Mouse (Mus musculus) E14TG2a.4 (cell line): ENCODE results near the gene Hist1h2bf.
"Not testable (repeated sequence)": the region's sequence is repeated elsewhere in the genome, so short reads cannot be mapped to it uniquely, and the experiment has no call there.

Experiments used
- H3K27me3 ChIP-seq: 2 replicates; pipeline ENCODE4 v1.6.1; 2014; ENCODE audit warnings: low read length, control low read depth; ENCODE audit not compliant: insufficient read depth
- H3K36me3 ChIP-seq: 2 replicates; pipeline ENCODE4 v1.6.1; 2014; ENCODE audit warnings: low read length, control low read depth; ENCODE audit not compliant: insufficient read depth
- H3K4me1 ChIP-seq: replicated peaks from 2 replicates; pipeline ENCODE4 v1.6.1; 2014; ENCODE audit warnings: low read depth, low read length, control low read depth
- H3K4me3 ChIP-seq: replicated peaks from 2 replicates; pipeline ENCODE4 v1.5.1; 2014; ENCODE audit warnings: mild to moderate bottlenecking, low read length
- H3K9me3 ChIP-seq: 2 replicates; pipeline ENCODE4 v1.6.1; 2014; ENCODE audit warnings: low read length, control low read depth
- CTCF ChIP-seq: conservative IDR thresholded peaks from 2 replicates; pipeline ENCODE4 v1.5.1; 2014; ENCODE audit warnings: low read length
- NANOG ChIP-seq: IDR thresholded peaks from 2 replicates; pipeline ENCODE4 v1.6.1; 2014; ENCODE audit warnings: borderline replicate concordance, low read length, mixed read lengths
- POU5F1 ChIP-seq: IDR thresholded peaks from 2 replicates; pipeline ENCODE4 v1.6.1; 2014; ENCODE audit warnings: low read length, borderline replicate concordance

Hist1h2bf gene

GRCm38 (mm10) chr13:23583387-23584068 lies 9.5 kb upstream of the Hist1h2bf start:
- no peaks in the 10 kb centered on the region for H3K36me3 ChIP-seq
- peaks cover 53% of the 10 kb centered on the region for H3K4me1 ChIP-seq
- H3K27me3 ChIP-seq, result no peaks in the 10 kb centered on the region
- H3K9me3 ChIP-seq, result no peaks in the 10 kb centered on the region
- H3K4me3 ChIP-seq, result peak overlapping the region; percentile 80; the same call in 1 of the 2 replicates
- no peak for TF ChIP-seq POU5F1
- TF ChIP-seq NANOG, result no peak
- no peak for TF ChIP-seq CTCF

- TF ChIP-seq CTCF (no peak), NANOG (no peak), POU5F1 (no peak)
- Histone ChIP-seq H3K27me3 (no peaks in the 10 kb centered on the region), H3K4me3 (peak overlapping the region; percentile 80), H3K9me3 (no peaks in the 10 kb centered on the region), H3K36me3 (no peaks in the 10 kb centered on the region), H3K4me1 (peaks cover 45% of the 10 kb centered on the region)
Observed at GRCm38 (mm10) chr13:23582219-23583056, 8.4 kb upstream of the Hist1h2bf start.

- H3K4me3 ChIP-seq, result peak within 1 kb of the TSS; percentile 80
Observed at GRCm38 (mm10) chr13:23581408-23582218, 7.6 kb upstream of the Hist1h2bf start, which contains the start of gene Hist1h4d. Gene Hist1h4d (plus strand): TSS chr13:23581598.

GRCm38 (mm10) chr13:23577835-23578234 lies 3.8 kb upstream of the Hist1h2bf start:
- H3K27me3 ChIP-seq, result no peaks in the 10 kb centered on the region
- H3K4me3 ChIP-seq, result no peak overlapping the region
- peaks cover 33% of the 10 kb centered on the region for H3K4me1 ChIP-seq
- no peak for TF ChIP-seq CTCF
- TF ChIP-seq POU5F1, result no peak
- TF ChIP-seq NANOG, result no peak
- no peaks in the 10 kb centered on the region for H3K36me3 ChIP-seq
- no peaks in the 10 kb centered on the region for H3K9me3 ChIP-seq

More at GRCm38 (mm10) chr13:23581408-23582218, 7.6 kb upstream of the Hist1h2bf start, which contains the start of gene Hist1h4d:
- Histone ChIP-seq H3K36me3 (no peaks in the 10 kb centered on the region), H3K27me3 (no peaks in the 10 kb centered on the region), H3K9me3 (no peaks in the 10 kb centered on the region), H3K4me1 (peaks cover 47% of the 10 kb centered on the region)
- TF ChIP-seq NANOG (no peak), CTCF (no peak), POU5F1 (no peak)

GRCm38 (mm10) chr13:23576906-23577639 lies 3.1 kb upstream of the Hist1h2bf start:
- TF ChIP-seq CTCF, result no peak
- Histone ChIP-seq H3K27me3 (no peaks in the 10 kb centered on the region), H3K4me3 (peak overlapping the region; percentile 78), H3K4me1 (peaks cover 34% of the 10 kb centered on the region), H3K36me3 (no peaks in the 10 kb centered on the region), H3K9me3 (no peaks in the 10 kb centered on the region)

- no peaks in the 10 kb centered on the region for H3K27me3 ChIP-seq
- no peaks in the 10 kb centered on the region for H3K9me3 ChIP-seq
- TF ChIP-seq CTCF, result no peak
- TF ChIP-seq POU5F1, result no peak
- no peak for TF ChIP-seq NANOG
- H3K36me3 ChIP-seq, result no peaks in the 10 kb centered on the region
- H3K4me1 ChIP-seq, result peaks cover 34% of the 10 kb centered on the region
- peak overlapping the region; percentile 78 for H3K4me3 ChIP-seq
Observed at GRCm38 (mm10) chr13:23576351-23576881, 2.4 kb upstream of the Hist1h2bf start.

- H3K9me3 ChIP-seq, H3K27me3 ChIP-seq, H3K36me3 ChIP-seq: not testable (repeated sequence)
- Histone ChIP-seq H3K4me1 (peaks cover 32% of the 10 kb centered on the region), H3K4me3 (peak overlapping the region; percentile 78)
Observed at GRCm38 (mm10) chr13:23575864-23576313, 1.9 kb upstream of the Hist1h2bf start.
